Mouse (Mus musculus) adrenal gland, postnatal 25 days (tissue): Measurements from ENCODE around the gene Mrpl4. TPM values are rescaled to one million over a fixed set of nuclear protein-coding genes. Genes with fewer than 3 reads are reported as not detected.
A peak's percentile ranks its signal among the peaks of the same experiment; 100 is the strongest.

Source experiments
- DNase-seq: peaks from one replicate; pipeline ENCODE4 v3.0.0; 2021; ENCODE audit warnings: mixed read lengths
- total RNA-seq: library from RNA; stranded (reverse); gene quantifications from 2 replicates; pipeline ENCODE4 v1.2.3, GENCODE M21; 2021

Gene Mrpl4
- total RNA-seq, 1 experiment from 2014 or later, result 113 TPM

- no peak for DNase-seq
Observed at GRCm38 (mm10) chr9:21017177-21017575, 14.6 kb downstream of the Mrpl4 start.

DNA sequence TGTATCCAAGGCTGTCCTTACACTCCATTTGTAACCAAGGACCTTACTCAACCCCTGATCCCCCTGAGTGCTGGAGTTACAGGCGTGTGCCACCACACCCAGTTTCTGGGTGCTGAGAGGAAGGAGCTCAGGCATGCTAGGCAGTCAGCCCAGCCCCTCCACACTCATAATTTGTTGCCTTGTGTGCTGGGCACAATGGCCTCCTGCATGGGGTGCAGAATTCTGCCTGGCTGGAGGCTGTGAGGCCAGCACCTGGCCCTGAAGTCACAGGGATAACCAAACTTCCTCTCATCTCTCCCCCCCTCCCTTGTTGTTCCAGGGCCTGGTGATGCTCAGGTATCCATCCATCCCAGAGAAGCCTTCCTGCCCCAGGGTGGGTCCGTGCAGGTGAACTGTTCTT is 16.1 kb downstream of the Mrpl4 start:
- DNase-seq, result no peak

DNA sequence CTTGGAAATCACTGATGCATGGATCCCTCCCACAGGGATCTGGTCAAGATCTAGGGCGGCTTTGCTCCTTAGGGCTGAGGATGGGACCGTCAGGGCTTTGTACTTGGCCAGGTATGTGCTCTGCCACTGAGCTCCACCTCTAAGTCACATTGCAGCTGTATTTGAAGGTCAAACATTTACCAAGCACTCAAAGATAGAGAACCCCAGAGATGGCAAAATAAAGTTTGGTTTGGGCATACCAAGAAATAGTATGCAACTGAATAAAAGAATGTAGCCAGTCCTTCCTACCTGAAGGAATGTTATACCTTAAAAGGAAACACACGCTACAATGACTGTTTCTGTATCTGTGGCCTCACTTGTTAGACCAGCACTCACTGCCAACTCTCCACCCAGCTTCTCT is 18.8 kb downstream of the Mrpl4 start:
- DNase-seq, result no peak

- no peak for DNase-seq
Observed at GRCm38 (mm10) chr9:21022288-21022687, 19.8 kb downstream of the Mrpl4 start.

DNA sequence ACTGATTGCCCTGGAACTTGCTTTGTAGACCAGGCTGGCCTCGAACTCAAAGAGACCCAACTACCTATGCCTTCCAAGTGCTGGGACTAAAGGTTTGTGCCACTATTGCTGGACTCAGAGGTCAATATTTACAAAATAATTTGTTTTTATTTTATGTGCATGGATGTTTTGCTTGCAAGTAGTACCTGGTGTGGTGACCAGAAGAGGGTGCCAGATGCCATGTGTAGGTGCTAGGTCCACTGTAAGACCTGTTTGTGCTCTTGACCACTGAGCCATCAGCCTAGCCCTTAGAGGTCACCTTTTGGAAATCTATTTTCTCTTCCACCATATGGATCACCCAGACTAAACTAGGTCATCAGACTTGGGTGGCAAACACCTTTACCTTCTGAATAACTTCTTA is 20.2 kb downstream of the Mrpl4 start:
- no peak for DNase-seq

GRCm38 (mm10) chr9:21025258-21025810 is 22.8 kb downstream of the Mrpl4 start:
- DNase-seq, result no peak

DNA sequence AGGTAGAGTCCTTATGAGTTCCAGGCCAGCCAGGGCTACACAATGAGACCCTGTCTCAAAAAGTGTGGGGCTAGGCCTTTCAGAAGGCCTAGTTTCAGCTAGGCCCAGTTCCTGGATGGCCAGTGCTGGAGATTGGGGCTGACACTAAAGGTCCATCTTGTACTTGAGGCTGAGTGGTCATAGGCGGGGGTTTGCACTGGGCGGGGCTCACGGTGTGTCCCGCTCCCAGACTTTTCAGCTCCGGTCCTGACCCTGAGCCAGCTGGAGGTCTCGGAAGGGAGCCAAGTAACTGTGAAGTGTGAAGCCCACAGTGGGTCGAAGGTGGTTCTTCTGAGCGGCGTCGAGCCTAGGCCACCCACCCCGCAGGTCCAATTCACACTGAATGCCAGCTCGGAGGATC is 24.3 kb downstream of the Mrpl4 start:
- DNase-seq, result no peak

DNA sequence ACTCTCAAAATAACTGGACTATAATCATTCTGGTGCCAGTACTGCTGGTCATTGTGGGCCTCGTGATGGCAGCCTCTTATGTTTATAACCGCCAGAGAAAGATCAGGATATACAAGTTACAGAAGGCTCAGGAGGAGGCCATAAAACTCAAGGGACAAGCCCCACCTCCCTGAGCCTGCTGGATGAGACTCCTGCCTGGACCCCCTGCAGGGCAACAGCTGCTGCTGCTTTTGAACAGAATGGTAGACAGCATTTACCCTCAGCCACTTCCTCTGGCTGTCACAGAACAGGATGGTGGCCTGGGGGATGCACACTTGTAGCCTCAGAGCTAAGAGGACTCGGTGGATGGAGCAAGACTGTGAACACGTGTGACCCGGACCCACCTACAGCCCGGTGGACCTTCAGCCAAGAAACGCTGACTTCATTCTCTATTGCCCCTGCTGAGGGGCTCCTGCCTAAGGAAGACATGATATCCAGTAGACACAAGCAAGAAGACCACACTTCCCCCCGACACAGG is 25.3 kb downstream of the Mrpl4 start:
- no peak for DNase-seq

DNA sequence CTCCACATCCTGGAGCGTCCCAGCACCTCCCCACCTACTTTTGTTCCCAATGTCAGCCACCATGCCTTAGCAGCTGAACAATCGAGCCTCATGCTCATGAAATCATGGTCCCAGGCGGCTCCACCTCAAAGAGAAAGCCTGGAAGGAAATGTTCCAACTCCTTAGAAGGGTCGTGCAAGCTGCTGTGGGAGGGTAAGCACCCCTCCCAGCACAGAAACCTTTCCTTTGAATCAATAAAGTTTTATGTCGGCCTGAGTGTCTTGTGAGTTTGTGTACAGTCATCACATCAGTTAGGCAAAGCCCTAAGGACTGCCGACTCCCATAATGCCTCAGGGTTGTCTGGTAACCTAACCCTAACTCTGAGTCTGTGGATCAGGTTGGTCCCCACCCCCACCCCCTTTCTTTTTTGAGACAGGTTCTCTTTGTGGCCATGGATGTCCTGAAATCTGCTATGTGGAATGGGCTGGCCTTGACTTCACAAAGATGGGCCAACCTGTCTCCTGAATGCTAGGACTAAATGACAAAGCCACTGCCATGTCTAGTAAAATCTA is 26.1 kb downstream of the Mrpl4 start:
- DNase-seq, result no peak

- peak; percentile 85 for DNase-seq
Observed at GRCm38 (mm10) chr9:21029291-21030054, 26.9 kb downstream of the Mrpl4 start, which contains the start of gene Icam4. Gene Icam4 (plus strand): TSS chr9:21029373.

- DNase-seq, result no peak
Observed at GRCm38 (mm10) chr9:21030055-21030600, 27.6 kb downstream of the Mrpl4 start.

GRCm38 (mm10) chr9:21030781-21031250 is 28.3 kb downstream of the Mrpl4 start:
- DNase-seq, result peak; percentile 80

- peak; percentile 51 for DNase-seq
Observed at GRCm38 (mm10) chr9:21031251-21031895, 28.8 kb downstream of the Mrpl4 start.

- DNase-seq, result no peak
Observed at GRCm38 (mm10) chr9:21031896-21032351, 29.4 kb downstream of the Mrpl4 start, which contains the start of gene Icam5. Gene Icam5 (plus strand): TSS chr9:21032073.

DNA sequence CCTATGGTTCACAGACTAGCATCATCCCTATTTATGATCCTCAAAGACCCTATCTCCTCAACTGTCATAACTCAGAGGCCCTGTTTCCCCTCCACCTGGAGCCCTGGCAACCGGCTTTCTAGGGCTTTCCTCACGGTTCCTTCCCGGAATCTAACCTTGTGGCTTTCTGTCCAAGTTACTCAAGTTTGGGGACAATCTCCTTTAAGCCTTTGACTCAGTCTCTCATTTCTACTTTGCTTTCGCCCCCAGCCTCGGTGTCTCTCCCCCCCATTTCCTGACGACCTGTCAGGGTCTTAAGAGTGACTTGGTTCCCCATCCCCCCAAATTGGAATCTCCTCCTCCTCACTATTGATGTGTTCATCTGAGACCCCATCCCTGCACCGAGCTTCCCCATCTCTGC is 30.0 kb downstream of the Mrpl4 start:
- DNase-seq, result no peak

DNA sequence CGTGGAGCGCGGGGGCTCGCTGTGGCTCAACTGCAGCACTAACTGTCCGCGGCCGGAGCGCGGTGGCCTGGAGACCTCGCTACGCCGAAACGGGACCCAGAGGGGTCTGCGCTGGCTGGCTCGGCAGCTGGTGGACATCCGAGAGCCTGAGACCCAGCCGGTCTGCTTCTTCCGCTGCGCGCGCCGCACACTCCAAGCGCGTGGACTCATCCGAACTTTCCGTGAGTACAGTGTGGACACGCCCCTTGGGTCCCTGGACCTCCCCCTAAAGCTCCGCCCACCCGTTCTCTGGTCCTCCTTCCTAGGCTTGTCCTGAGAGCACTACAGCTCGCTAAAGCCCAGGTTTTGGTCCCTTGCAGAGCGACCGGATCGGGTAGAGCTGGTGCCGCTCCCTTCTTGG is 30.6 kb downstream of the Mrpl4 start:
- peak; percentile 86 for DNase-seq

DNA sequence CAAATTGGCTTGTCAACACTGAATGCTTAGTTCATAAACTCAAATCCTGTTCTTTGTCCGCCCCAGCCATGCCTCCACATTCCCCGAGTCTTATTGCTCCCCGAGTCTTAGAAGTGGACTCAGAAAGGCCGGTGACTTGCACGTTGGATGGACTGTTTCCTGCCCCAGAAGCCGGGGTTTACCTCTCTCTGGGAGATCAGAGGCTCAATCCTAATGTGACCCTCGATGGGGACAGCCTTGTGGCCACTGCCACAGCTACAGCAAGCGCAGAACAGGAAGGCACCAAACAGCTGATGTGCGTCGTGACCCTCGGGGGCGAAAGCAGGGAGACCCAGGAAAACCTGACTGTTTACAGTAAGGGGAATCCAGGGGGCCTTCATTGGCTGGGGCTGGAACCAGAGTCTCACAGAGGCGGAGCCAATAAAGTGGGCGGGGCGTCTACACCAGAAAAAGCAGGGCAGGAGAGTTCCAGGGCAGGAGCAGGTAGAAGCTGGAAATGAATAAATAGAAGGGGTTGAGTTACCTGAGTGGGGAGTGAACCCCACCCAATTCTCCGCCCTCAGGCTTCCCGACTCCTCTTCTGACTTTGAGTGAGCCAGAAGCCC is 32.0 kb downstream of the Mrpl4 start:
- DNase-seq, result no peak

- DNase-seq, result no peak
Observed at GRCm38 (mm10) chr9:21035586-21035985, 33.0 kb downstream of the Mrpl4 start.

- DNase-seq, result no peak
Observed at GRCm38 (mm10) chr9:21036161-21036560, 33.6 kb downstream of the Mrpl4 start.

DNA sequence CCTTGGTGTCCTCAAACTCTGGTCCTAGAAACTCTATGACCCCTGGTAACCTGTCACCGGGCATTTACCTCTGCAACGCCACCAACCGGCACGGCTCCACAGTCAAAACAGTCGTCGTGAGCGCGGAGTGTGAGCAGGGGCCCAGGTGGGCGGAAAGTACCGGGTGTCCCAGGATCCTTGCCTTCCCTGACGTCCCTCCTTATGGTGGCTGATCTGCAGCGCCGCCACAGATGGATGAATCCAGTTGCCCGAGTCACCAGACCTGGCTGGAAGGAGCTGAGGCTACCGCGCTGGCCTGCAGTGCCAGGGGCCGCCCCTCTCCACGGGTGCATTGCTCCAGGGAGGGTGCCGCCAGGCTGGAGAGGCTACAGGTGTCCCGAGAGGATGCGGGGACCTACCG is 34.1 kb downstream of the Mrpl4 start:
- no peak for DNase-seq

GRCm38 (mm10) chr9:21037481-21037891 is 34.9 kb downstream of the Mrpl4 start:
- DNase-seq, result no peak

DNA sequence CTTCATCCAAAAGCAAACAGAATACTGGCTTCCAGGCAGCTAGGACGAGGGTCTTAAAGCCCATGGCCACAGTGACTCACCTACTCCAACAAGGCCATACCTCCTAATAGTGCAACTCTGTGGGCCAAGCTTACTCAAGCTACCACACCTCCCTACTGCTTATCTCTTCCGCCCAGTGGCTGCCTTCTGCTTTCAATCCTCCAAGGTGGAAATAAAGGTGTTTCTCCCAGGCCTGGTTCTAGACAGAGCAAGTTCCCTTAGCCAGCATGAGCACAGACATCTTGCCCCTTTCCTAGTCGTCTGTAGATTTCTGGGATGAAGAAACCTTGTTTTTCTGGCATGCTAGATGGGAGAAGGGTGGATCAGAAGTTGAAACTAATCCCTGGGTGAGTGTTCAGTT is 37.2 kb downstream of the Mrpl4 start:
- no peak for DNase-seq
